Mouse (Mus musculus) kidney, postnatal 0 days (tissue): ENCODE results near the gene Zbtb42. TPM values are rescaled to one million over a fixed set of nuclear protein-coding genes. Genes with fewer than 3 reads are reported as not detected.

Experiments
- ATAC-seq: fragments of 200-750 bp; cut with Nextera tagmentation; replicated peaks from 2 replicates; pipeline ENCODE4 v1.8.0; 2017; ENCODE audit warnings: low read depth, moderate number of reproducible peaks, moderate TSS enrichment, moderate library complexity; ENCODE audit not compliant: low FRiP score
- DNase-seq: peaks from one replicate; pipeline ENCODE4 v3.0.0-alpha.2; 2016; ENCODE audit warnings: low spot score
- H3K27ac ChIP-seq: fragments of 300-500 bp; sonication (generic); 2 replicates; pipeline ENCODE4 v1.5.1; 2014; ENCODE audit warnings: mild to moderate bottlenecking
- H3K27me3 ChIP-seq: fragments of 300-500 bp; sonication (generic); 2 replicates; pipeline ENCODE4 v1.6.1; 2014; ENCODE audit warnings: low read length, mixed read lengths; ENCODE audit not compliant: insufficient read depth
- H3K36me3 ChIP-seq: fragments of 300-500 bp; sonication (generic); 2 replicates; pipeline ENCODE4 v1.6.1; 2014; ENCODE audit warnings: low read length, mixed read lengths; ENCODE audit not compliant: insufficient read depth
- H3K4me1 ChIP-seq: fragments of 300-500 bp; sonication (generic); replicated peaks from 2 replicates; pipeline ENCODE4 v1.6.1; 2014; ENCODE audit warnings: antibody characterized with exemption, low read length, mixed read lengths; ENCODE audit not compliant: insufficient read depth
- H3K4me2 ChIP-seq: fragments of 300-500 bp; sonication (generic); 2 replicates; pipeline ENCODE4 v1.6.1; 2014; ENCODE audit warnings: mild to moderate bottlenecking, low read length, moderate library complexity, mixed read lengths
- H3K4me3 ChIP-seq: fragments of 300-500 bp; sonication (generic); replicated peaks from 2 replicates; pipeline ENCODE4 v1.5.1; 2014; ENCODE audit warnings: low read depth, low read length
- H3K9ac ChIP-seq: fragments of 300-500 bp; sonication (generic); 2 replicates; pipeline ENCODE4 v1.6.1; 2014; ENCODE audit warnings: low read depth, low read length
- H3K9me3 ChIP-seq: fragments of 300-500 bp; sonication (generic); replicated peaks from 2 replicates; pipeline ENCODE4 v1.6.1; 2016; ENCODE audit warnings: low read length, inconsistent platforms, mixed read lengths
- CTCF ChIP-seq: IDR thresholded peaks from 2 replicates; pipeline ENCODE4 v1.5.1; 2016; ENCODE audit warnings: antibody characterized with exemption, low read depth, mild to moderate bottlenecking, moderate library complexity
- WGBS: fragments of 180-500 bp; shearing (Covaris S2); extraction: QIAGEN DNeasy Blood & Tissue Kit; methylation state at CpG from one replicate; pipeline ENCODE4 v1.1.7; 2014; 5-methylcytosine and 5-hydroxymethylcytosine counted together
- polyA plus RNA-seq: library from polyadenylated mRNA; unstranded; fragments of >200 nt; fragmentation: Nextera tagmentation; extraction: Ambion mirVana; gene quantifications from 2 replicates; pipeline ENCODE4 v1.2.1, GENCODE M21; 2015

Zbtb42 gene
- polyA plus RNA-seq, 1 experiment from 2014 or later = 6.7 TPM

GRCm38 (mm10) chr12:112671891-112672290 is 6.7 kb upstream of the Zbtb42 start:
- Histone ChIP-seq H3K4me3 (no peak overlapping the region), H3K27me3 (no peaks in the 10 kb centered on the region), H3K4me2 (peak overlapping the region; percentile 79), H3K9ac (0 out of 2 replicates have a peak overlapping the region, but pooled peaks have one; percentile 99), H3K27ac (no peak overlapping the region), H3K9me3 (no peaks in the 10 kb centered on the region), H3K4me1 (peaks cover 47% of the 10 kb centered on the region), H3K36me3 (peaks cover 26% of the 10 kb centered on the region)
- ATAC-seq = no peak
- no peak for DNase-seq
- 77% methylated on average over 7 of the region's 7 CpGs for WGBS
- TF ChIP-seq CTCF = peak; percentile 47

- Histone ChIP-seq H3K4me3 (peak overlapping the region; percentile 96), H3K9me3 (no peaks in the 10 kb centered on the region), H3K4me2 (peak overlapping the region; percentile 79), H3K9ac (peak overlapping the region; percentile 99), H3K27me3 (no peaks in the 10 kb centered on the region), H3K36me3 (peaks cover 23% of the 10 kb centered on the region), H3K27ac (peak overlapping the region; percentile 97), H3K4me1 (peaks cover 49% of the 10 kb centered on the region)
- 3% methylated on average over 21 of the region's 21 CpGs for WGBS
- TF ChIP-seq CTCF = no peak; the same call in 1 of the 2 replicates
- peak; percentile 81 for DNase-seq
- ATAC-seq = no peak
Observed at GRCm38 (mm10) chr12:112672744-112673575, 5.7 kb upstream of the Zbtb42 start.

GRCm38 (mm10) chr12:112673576-112674091 is 5.0 kb upstream of the Zbtb42 start:
- 0% methylated on average over 50 of the region's 68 CpGs for WGBS
- ATAC-seq = no peak
- peak; percentile 35 for DNase-seq

GRCm38 (mm10) chr12:112674132-112675011 is 4.3 kb upstream of the Zbtb42 start, which contains the start of gene Akt1:
Akt1 (minus strand) TSS chr12:112674884.
- Histone ChIP-seq H3K4me1 (peaks cover 41% of the 10 kb centered on the region), H3K4me2 (peak within 1 kb of the TSS; percentile 79), H3K27me3 (no peaks in the 10 kb centered on the region), H3K9me3 (no peaks in the 10 kb centered on the region), H3K36me3 (peaks cover 17% of the 10 kb centered on the region; the same call in 1 of the 2 replicates), H3K27ac (peak within 1 kb of the TSS; percentile 97), H3K4me3 (peak within 1 kb of the TSS; percentile 96), H3K9ac (peak within 1 kb of the TSS; percentile 99)
- TF ChIP-seq CTCF = no peak
- ATAC-seq = 0 out of 2 replicates have a peak, but pooled peaks have one; percentile 3
- DNase-seq = peak; percentile 79
- WGBS = under 1% methylated on average over 57 of the region's 70 CpGs

More at GRCm38 (mm10) chr12:112673576-112674091, 5.0 kb upstream of the Zbtb42 start:
- Histone ChIP-seq H3K27me3 (no peaks in the 10 kb centered on the region), H3K36me3 (peaks cover 17% of the 10 kb centered on the region; the same call in 1 of the 2 replicates), H3K4me1 (peaks cover 45% of the 10 kb centered on the region), H3K27ac (peak overlapping the region; percentile 97), H3K4me2 (peak overlapping the region; percentile 79), H3K9ac (peak overlapping the region; percentile 99), H3K4me3 (peak overlapping the region; percentile 96), H3K9me3 (no peaks in the 10 kb centered on the region)
- no peak for TF ChIP-seq CTCF

- DNase-seq = peak; percentile 95
- Histone ChIP-seq H3K4me1 (peaks cover 43% of the 10 kb centered on the region), H3K9me3 (no peaks in the 10 kb centered on the region), H3K36me3 (0 out of 2 replicates have a peak, but pooled peaks cover 8% of the 10 kb centered on the region), H3K9ac (no peak overlapping the region), H3K27ac (peak overlapping the region; percentile 97; the same call in 1 of the 2 replicates), H3K4me2 (peak overlapping the region; percentile 79), H3K4me3 (0 out of 2 replicates have a peak overlapping the region, but pooled peaks have one; percentile 96), H3K27me3 (0 out of 2 replicates have a peak, but pooled peaks cover 7% of the 10 kb centered on the region)
- TF ChIP-seq CTCF = peak; percentile 91
- ATAC-seq = peak; percentile 34
- WGBS = 18% methylated on average over 18 of the region's 18 CpGs
Observed at GRCm38 (mm10) chr12:112675245-112676035, 3.2 kb upstream of the Zbtb42 start.
